Mouse (Mus musculus): ENCODE measurements around the gene Tmem131l.

DNA sequence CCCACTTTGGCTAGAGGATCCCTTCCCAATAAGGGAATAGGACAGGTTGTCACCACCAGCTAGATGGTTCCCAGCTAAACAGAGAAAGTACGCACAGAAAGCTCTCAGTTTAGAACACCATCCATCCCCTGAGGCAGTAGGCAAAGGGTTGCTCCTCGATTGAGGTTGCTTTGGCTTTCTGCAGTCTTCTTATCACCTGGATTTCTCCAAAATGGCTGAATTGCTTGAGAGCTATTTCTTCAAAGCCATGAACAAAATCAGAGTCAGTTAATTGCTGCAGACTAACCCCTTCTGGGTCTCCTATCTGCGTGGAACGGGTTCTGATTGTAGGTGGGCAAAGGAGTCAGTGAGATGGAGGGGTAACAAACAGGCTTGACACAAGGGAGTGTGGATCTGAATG lies 161.2 kb downstream of the Tmem131l start:
- no peak for TF ChIP-seq CTCF (IDR thresholded peaks at IDR 0.05; ENCODE audit: borderline replicate concordance, extremely low read depth, insufficient read depth, insufficient read length)
- TF ChIP-seq POLR2A (IDR thresholded peaks at IDR 0.05; ENCODE audit: borderline replicate concordance, extremely low read depth, insufficient read depth, insufficient read length, poor library complexity, severe bottlenecking), result no peak
